Mouse (Mus musculus): ENCODE results near the gene Tubb5.
"Not testable (repeated sequence)": the region's sequence is repeated elsewhere in the genome, so short reads cannot be mapped to it uniquely, and the experiment has no call there.

Tubb5 gene

GRCm38 (mm10) chr17:35859835-35860234, 21.7 kb upstream of the Tubb5 start:
- no peak for DNase-seq

DNA sequence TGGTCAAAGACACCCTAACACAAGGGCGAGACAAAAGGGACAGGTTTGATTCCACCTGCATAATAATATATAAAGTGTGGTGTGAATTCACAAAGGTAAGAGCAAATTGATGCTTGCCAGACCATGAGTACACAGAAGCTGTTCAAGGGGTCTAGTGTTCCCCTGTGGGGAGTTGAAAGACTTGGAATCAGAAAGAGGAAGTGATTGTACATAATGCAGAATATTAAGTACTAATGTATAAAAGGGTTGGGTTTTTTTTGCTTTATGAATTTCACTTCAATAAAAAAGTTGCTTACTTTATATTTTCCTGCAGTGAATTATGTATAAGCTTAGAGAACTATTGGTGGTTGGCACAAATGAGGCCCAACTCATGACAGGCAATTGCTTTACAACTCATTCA, 21.3 kb upstream of the Tubb5 start:
- no peak for DNase-seq

GRCm38 (mm10) chr17:35850974-35851373, 12.9 kb upstream of the Tubb5 start:
- DNase-seq = no peak

DNA sequence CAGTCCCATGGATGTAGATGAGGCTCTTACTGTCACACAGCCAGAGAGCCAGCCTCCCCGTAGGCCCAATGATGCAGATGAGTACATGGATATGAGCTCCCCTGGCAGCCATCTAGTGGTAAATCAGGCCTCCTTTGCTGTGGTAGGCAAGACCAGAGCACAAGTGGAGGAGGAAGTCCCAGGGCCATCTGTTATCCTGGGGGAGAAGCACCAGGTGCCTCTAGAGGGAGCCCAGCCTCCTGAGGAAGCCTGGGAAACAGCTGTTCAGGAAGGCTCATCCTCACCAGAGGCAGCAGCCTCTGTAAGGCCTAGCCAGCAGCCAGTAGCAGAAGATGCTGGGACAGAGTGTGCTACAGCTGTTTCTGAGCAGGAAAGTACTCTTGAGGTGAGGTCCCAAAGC, 10.0 kb upstream of the Tubb5 start:
- no peak for DNase-seq

DNA sequence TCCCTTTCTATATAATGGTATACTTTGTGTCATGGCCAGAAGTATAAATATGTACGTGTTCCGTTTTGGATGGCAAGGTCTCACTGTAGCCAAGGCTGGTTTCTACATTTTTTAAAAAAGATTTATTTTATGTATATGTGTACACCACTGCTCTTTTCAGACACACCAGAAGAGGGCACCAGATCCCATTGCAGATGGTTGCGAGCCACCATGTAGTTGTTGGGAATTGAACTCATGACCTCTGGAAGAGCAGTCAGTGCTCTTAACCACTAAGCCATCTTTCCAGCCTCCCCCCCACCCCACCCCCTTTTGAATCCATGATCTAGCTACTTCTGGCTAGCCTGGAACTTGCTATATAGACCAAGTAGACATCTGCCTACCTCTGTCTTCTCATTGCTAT, 5.4 kb upstream of the Tubb5 start:
- no peak for DNase-seq

- no peak for DNase-seq
These were observed 3.9 kb upstream of the Tubb5 start for GRCm38 (mm10) chr17:35842006-35842405.

DNA sequence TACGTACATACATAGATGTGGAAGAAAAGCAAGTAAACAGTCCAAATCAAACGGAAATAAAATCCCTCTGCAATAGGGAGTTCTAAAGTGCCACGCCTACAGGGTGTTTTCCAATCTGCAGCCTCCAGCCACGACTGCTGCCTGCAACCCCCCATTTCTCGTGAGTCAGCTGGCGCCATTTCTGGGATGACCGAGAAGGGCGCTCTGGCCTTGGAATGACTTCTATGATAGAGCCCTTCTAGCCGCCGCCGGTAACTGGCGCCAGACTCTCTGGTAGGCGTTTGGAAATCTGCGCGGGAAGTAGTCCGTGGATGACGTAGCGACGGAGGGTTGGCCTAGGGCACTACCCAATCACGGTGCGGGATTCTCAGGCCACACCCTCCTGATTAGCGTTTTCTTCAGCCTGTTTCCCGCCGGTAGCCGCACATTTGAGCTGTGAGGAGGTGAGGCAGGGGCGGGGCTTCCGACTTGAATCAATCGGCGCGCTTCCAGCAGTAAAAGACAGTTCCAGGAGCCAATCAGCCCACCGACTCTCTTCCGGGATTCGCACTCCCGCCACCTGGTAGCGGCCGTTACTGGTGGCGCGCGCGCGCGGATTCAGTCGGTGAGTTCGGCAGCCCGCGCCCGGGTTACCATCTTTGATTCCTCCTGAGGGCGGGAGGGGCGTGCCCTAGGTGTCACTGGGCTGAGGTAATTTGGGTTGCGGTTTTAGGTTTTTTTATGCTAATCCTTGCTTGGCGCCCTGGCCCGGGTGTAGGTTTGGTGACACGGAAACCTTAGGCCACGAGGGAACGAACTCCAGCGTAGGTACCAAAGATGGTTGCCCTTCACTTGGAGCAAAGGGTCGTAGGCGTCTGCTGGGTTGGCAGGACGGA, 3.2 kb upstream of the Tubb5 start, which contains the start of gene Mdc1:
Gene Mdc1, plus strand, starts transcription at position 440 of the 875 bp plus-strand sequence.
- peak; percentile 99 to 100 for DNase-seq

DNA sequence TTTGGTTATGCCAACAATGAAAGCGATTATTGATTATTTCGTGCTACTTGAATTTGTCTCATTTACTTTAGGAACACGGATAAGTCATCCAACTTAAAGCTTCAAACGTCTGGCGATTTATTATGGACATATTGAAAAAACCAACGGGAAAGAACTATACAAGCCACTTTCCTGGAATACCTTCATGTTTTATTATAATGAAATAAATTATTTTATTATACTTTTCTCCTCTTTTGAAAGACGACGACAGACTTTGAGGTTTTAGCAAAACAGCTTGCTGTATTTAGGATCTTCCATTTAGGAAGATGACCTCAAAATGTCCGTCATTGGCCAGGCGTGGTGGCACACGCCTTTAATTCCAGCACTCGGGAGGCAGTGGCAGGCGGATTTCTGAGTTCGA, 2.5 kb upstream of the Tubb5 start:
- peak in 1 of 2 experiments; percentile 36 for DNase-seq

GRCm38 (mm10) chr17:35839002-35839401, 896 bp upstream of the Tubb5 start:
- DNase-seq = not testable (repeated sequence)

- no peak for DNase-seq
These were observed 464 bp upstream of the Tubb5 start for GRCm38 (mm10) chr17:35838570-35838969.

DNA sequence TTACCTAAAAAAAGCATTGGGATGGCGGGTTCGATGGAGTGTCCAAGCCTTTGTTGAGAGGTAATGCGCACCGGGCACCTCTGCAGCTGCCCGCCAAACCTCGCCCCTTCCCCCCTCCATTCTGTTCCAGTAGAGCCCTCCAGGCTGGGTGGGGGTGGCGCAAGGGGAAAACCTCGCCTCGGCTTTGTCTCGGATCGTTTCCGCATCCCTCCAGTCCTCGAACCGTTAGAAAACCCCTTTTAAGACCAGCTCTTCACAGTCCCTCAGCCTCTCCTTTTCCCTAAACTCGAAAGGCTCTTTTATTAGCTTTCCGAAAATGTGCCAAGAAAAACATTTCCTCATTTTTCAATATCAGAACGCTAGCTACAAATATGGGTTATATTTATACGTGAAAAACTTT, 619 bp downstream of the Tubb5 start:
- peak; percentile 57 to 59 for DNase-seq

- peak; percentile 77 to 78 for DNase-seq
These were observed 1.1 kb downstream of the Tubb5 start for GRCm38 (mm10) chr17:35836991-35837422.

GRCm38 (mm10) chr17:35836178-35836965, 1.7 kb downstream of the Tubb5 start:
- peak; percentile 89 for DNase-seq

- DNase-seq = peak in 1 of 2 experiments; percentile 45
These were observed 2.5 kb downstream of the Tubb5 start for GRCm38 (mm10) chr17:35835424-35836140.

DNA sequence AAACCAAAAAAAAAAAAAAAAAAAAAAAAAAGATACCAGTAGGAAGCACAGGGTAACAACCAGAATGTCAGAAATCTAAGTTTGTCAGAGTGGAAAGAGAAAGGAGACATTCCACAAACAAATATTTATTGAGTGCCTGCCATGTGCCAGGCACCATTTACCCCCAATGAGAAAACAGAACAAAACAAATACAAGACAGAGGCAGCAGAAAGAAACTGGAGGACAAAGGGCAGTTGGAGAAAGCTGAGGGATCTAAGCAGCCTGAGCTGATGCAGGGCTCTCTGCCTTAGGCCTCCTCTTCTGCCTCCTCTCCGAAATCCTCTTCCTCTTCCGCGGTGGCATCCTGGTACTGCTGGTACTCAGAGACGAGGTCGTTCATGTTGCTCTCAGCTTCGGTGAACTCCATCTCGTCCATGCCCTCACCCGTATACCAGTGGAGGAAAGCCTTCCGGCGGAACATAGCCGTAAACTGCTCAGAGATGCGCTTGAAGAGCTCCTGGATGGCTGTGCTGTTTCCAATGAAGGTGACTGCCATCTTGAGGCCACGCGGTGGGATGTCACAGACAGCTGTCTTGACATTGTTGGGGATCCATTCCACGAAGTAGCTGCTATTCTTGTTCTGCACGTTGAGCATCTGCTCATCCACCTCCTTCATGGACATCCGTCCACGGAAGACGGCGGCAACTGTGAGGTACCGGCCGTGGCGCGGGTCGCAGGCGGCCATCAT, 3.2 kb downstream of the Tubb5 start:
- peak in 1 of 2 experiments; percentile 29 for DNase-seq

GRCm38 (mm10) chr17:35833894-35834293, 4.2 kb downstream of the Tubb5 start:
- DNase-seq = no peak

GRCm38 (mm10) chr17:35833239-35833751, 4.8 kb downstream of the Tubb5 start:
- DNase-seq = no peak

GRCm38 (mm10) chr17:35832400-35833238, 5.5 kb downstream of the Tubb5 start:
- no peak for DNase-seq

DNA sequence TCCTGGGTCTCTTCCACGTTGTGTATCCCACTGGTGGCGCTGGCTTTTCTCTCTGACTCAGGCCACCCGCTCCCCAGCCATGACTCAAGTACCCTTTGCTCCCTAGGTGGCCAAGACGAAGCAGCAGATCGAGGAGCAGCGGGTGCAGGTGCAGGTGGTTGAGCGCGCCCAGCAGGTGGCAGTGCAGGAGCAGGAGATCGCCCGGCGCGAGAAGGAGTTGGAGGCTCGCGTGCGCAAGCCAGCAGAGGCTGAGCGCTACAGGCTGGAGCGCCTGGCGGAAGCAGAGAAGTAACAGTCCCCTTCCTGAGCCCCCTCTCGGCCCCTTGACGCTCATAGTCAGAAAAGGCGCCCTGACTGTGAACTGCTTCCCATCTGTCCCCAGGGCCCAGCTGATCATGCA, 8.4 kb downstream of the Tubb5 start:
- DNase-seq = peak; percentile 86

DNA sequence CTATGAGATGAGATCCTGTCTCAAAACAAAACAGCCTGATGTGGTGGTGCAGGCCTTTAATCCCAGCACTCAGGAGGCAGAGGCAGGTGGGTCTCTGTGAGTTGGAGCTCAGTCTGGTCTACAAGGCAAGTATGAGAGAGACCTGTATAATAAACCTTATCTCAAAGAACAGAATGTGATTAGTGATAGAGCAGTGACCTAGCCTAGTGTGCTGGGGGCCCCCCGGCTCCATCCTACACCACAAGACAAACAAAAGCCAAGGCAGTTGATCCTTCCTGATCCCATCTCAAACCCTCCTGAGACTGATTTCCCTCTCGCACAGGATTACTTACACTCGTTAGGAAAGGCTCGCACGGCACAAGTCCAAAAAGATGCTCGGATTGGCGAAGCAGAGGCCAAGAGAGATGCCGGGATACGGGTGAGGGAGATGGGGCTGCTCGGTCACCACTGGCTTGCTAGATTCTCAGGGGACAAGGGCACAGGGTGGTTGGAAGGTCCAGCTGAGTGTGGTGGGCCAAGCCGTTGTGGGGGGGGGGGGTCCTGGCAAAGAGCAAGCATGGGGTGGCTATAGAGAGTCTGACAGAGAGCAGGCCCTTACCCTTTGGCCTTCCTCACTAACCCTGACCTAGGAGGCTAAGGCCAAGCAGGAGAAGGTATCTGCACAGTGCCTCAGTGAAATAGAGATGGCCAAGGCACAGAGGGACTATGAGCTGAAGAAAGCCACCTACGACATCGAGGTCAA, 12.8 kb downstream of the Tubb5 start:
- DNase-seq = no peak
